In the genomic region with DNA sequence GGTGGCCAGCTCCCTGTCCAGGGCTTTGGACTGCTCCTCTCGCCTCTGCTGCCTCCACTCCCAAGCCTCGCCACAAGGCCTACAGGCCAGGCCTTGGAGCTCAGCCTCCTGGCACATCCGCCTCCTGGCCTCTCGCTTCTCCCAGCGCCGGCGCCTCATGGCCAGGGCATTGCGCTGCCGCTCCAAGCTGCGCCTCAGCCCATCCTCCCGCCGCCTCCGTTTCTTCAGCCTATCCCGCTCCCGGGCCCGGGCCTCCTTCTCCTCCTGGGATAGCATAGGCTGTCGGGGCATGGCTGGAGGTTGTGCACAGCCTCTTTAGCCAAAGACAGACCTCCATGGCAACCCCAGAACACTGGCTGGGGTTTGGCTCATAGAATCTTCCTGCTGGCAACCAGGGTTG, we compare ENCODE assay signal across 10 mouse cellular contexts. TPM values are rescaled to one million over a fixed set of nuclear protein-coding genes. Genes with fewer than 3 reads are reported as not detected.
DNase-seq lines count a peak whose midpoint lies in the region; ATAC-seq lines count a peak whose summit lies in the region.
"Had no signal": no experiment of that assay in that cellular context is flagged by ENCODE, and none has a peak within 500 bp of the region (broad histone marks: within the 10 kb centered on the region; RNA-seq: fewer than 3 reads in every experiment).

No protein-coding gene starts in this region.

- peaks cover 21% of the 10 kb centered on the region for H3K36me3 ChIP-seq in forebrain, embryonic 16.5 days (ENCODE audit: control insufficient read depth, insufficient read depth)
- H3K36me3 ChIP-seq in midbrain, embryonic 13.5 days, result peaks cover 46% of the 10 kb centered on the region
- peaks cover 36% of the 10 kb centered on the region for H3K36me3 ChIP-seq in kidney, embryonic 16.5 days (ENCODE audit: insufficient read depth, low read length)

- peaks cover 33% of the 10 kb centered on the region for H3K4me1 ChIP-seq in forebrain, embryonic 16.5 days (replicated peaks; ENCODE audit: control insufficient read depth, insufficient read depth, low read length)
- H3K4me1 ChIP-seq in midbrain, embryonic 13.5 days (replicated peaks), result peaks cover 44% of the 10 kb centered on the region
- H3K4me1 ChIP-seq in kidney, embryonic 16.5 days (ENCODE audit: insufficient read depth, low read length), result peaks cover 20% of the 10 kb centered on the region

- no peak for ATAC-seq in forebrain, embryonic 16.5 days
- no peak for ATAC-seq in midbrain, embryonic 13.5 days
- no peak for ATAC-seq in kidney, embryonic 16.5 days (ENCODE audit: low FRiP score, low TSS enrichment)

- peak overlapping the region; percentile 50; the same call in 1 of the 2 replicates for H3K27ac ChIP-seq in forebrain, embryonic 16.5 days (ENCODE audit: low read length)
- H3K27ac ChIP-seq in midbrain, embryonic 13.5 days, result peak overlapping the region; percentile 99
- H3K27ac ChIP-seq in kidney, embryonic 16.5 days (ENCODE audit: low read length), result no peak overlapping the region
- H3K27ac ChIP-seq: liver, embryonic 13.5 days had no signal

- 87% methylated on average over 17 of the region's 17 CpGs for WGBS in forebrain, embryonic 16.5 days
- 95% methylated on average over 17 of the region's 17 CpGs for WGBS in midbrain, embryonic 13.5 days
- WGBS in kidney, embryonic 16.5 days, result 94% methylated on average over 17 of the region's 17 CpGs

- H3K27me3 ChIP-seq in forebrain, embryonic 16.5 days (replicated peaks; ENCODE audit: control insufficient read depth, insufficient read depth, low read length), result no peaks in the 10 kb centered on the region
- H3K27me3 ChIP-seq in midbrain, embryonic 13.5 days, result no peaks in the 10 kb centered on the region
- H3K27me3 ChIP-seq in kidney, embryonic 16.5 days (ENCODE audit: insufficient read depth, low read length), result no peaks in the 10 kb centered on the region
- H3K27me3 ChIP-seq: liver, embryonic 13.5 days had no signal

- peak overlapping the region; percentile 91 for H3K4me2 ChIP-seq in forebrain, embryonic 16.5 days (ENCODE audit: low read length)
- H3K4me2 ChIP-seq in midbrain, embryonic 13.5 days (replicated peaks), result peak overlapping the region; percentile 95
- no peak overlapping the region for H3K4me2 ChIP-seq in kidney, embryonic 16.5 days (replicated peaks; ENCODE audit: low read depth, low read length)
- H3K4me2 ChIP-seq: liver, embryonic 13.5 days had no signal

- peak; percentile 56 to 73 for DNase-seq in layer of hippocampus, postnatal 10 days (ENCODE audit: low spot score in 2 of 2)
- no peak for DNase-seq in layer of hippocampus, adult 9-10 months (ENCODE audit: low spot score)
- peak; percentile 61 for DNase-seq in cerebellum, adult 11 months
- DNase-seq in yolk sac, embryonic 10.5 days (ENCODE audit: low spot score), result no peak
- no peak for DNase-seq in embryo, embryonic 10.5 days (ENCODE audit: low spot score)
- DNase-seq: liver, embryonic 13.5 days had no signal

- no peaks in the 10 kb centered on the region for H3K9me3 ChIP-seq in forebrain, embryonic 16.5 days (ENCODE audit: control insufficient read depth, low read length)
- no peaks in the 10 kb centered on the region for H3K9me3 ChIP-seq in midbrain, embryonic 13.5 days
- H3K9me3 ChIP-seq in kidney, embryonic 16.5 days (ENCODE audit: low read length), result no peaks in the 10 kb centered on the region
- H3K9me3 ChIP-seq: G1E; liver, embryonic 13.5 days had no signal

- H3K4me3 ChIP-seq in forebrain, embryonic 16.5 days (replicated peaks; ENCODE audit: low read length), result peak overlapping the region; percentile 8; the same call in 1 of the 2 replicates
- H3K4me3 ChIP-seq in midbrain, embryonic 13.5 days (replicated peaks), result 0 out of 2 replicates have a peak overlapping the region, but pooled peaks have one; percentile 94
- H3K4me3 ChIP-seq in kidney, embryonic 16.5 days (ENCODE audit: low read length), result no peak overlapping the region
- H3K4me3 ChIP-seq: liver, embryonic 13.5 days had no signal

- no peak overlapping the region; the same call in 1 of the 2 replicates for H3K9ac ChIP-seq in forebrain, embryonic 16.5 days (replicated peaks; ENCODE audit: low read depth, low read length)
- peak overlapping the region; percentile 52 for H3K9ac ChIP-seq in midbrain, embryonic 13.5 days (replicated peaks)
- H3K9ac ChIP-seq in kidney, embryonic 16.5 days (replicated peaks; ENCODE audit: low read length), result no peak overlapping the region
- H3K9ac ChIP-seq: liver, embryonic 13.5 days had no signal

RNA-seq across cellular contexts. Expression of a gene that starts 13.7 kb away (rescaled TPM):
- 100 to 1,000 TPM in 1 of 2 experiments, 10 to 100 TPM in 1; 97.5 to 106 TPM for total RNA-seq in layer of hippocampus, postnatal 10 days (2021)
- 60.5 and 74.2 TPM in 2 replicates for polyA plus RNA-seq in forebrain, embryonic 16.5 days (2015; fragmentation: Nextera tagmentation; extraction: Ambion mirVana)
- 78.7 and 82.5 TPM in 2 replicates for polyA plus RNA-seq in midbrain, embryonic 13.5 days (2015; fragmentation: Nextera tagmentation; extraction: Ambion mirVana)
- polyA plus RNA-seq in kidney, embryonic 16.5 days (2015; fragmentation: Nextera tagmentation; extraction: Ambion mirVana), result 28.4 and 29.9 TPM in 2 replicates

RNA-seq across cellular contexts. Expression of a gene that starts 21.3 kb away (rescaled TPM):
- total RNA-seq in layer of hippocampus, postnatal 10 days (2021), result 10 to 100 TPM in 1 of 2 experiments, 1 to 10 TPM in 1; 9.9 to 12.7 TPM
- 17.4 and 18.8 TPM in 2 replicates for polyA plus RNA-seq in forebrain, embryonic 16.5 days (2015; fragmentation: Nextera tagmentation; extraction: Ambion mirVana)
- polyA plus RNA-seq in midbrain, embryonic 13.5 days (2015; fragmentation: Nextera tagmentation; extraction: Ambion mirVana), result 15.9 and 16.7 TPM in 2 replicates
- polyA plus RNA-seq in kidney, embryonic 16.5 days (2015; fragmentation: Nextera tagmentation; extraction: Ambion mirVana), result 18.5 and 20.4 TPM in 2 replicates

RNA-seq across cellular contexts. Expression of a gene that starts 21.4 kb away (rescaled TPM):
- 10 to 100 TPM; 21.9 to 24.2 TPM for total RNA-seq in layer of hippocampus, postnatal 10 days (2021)
- polyA plus RNA-seq in forebrain, embryonic 16.5 days (2015; fragmentation: Nextera tagmentation; extraction: Ambion mirVana), result 17.0 and 17.1 TPM in 2 replicates
- 15.4 and 16.5 TPM in 2 replicates for polyA plus RNA-seq in midbrain, embryonic 13.5 days (2015; fragmentation: Nextera tagmentation; extraction: Ambion mirVana)
- 10.8 and 13.8 TPM in 2 replicates for polyA plus RNA-seq in kidney, embryonic 16.5 days (2015; fragmentation: Nextera tagmentation; extraction: Ambion mirVana)

Comparison
In these comparisons a context has a peak if more than half of its experiments do, and no peak if none do; other contexts are left out.
1. DNase-seq: peak in layer of hippocampus, postnatal 10 days (2 of 2) and cerebellum, adult 11 months (single experiment); none in layer of hippocampus, adult 9-10 months (single experiment), yolk sac, embryonic 10.5 days (single experiment) and embryo, embryonic 10.5 days (single experiment).